Mouse (Mus musculus): ENCODE results near the gene Trim16. TPM values are rescaled to one million over a fixed set of nuclear protein-coding genes. Genes with fewer than 3 reads are reported as not detected.

The Trim16 gene
- 5.5 and 6.4 TPM in 2 replicates for total RNA-seq (2017)

DNA sequence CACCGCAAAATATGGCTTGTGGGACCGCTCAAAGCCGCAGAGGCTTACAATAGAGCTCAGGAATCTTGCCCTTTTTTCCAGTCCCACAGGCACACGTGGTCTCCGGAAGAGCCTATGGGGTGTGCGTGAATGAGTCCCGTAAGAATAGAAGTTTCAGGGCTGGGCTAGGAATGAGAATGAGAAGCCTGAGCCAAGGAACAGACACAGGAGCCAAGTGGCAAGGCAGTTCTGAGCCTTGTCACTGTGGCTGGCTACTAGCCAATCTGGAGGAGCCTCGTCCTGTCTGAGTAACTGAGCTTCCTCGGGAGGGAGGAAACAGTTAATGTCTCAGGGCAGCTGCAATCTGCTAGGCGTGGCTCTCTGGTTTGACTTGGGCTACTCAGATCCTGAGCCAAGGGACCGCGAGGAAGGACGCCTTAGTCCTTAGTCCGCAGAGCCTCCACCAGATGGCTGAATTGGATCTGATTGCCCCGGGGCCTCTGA, at the start of gene Trim16:
Gene Trim16 (plus strand): TSS at position 173 of the 483 bp plus-strand sequence.
- ATAC-seq (ENCODE audit: extremely low read depth, insufficient number of reproducible peaks, low FRiP score, poor library complexity, severe bottlenecking) = peak; percentile 52

DNA sequence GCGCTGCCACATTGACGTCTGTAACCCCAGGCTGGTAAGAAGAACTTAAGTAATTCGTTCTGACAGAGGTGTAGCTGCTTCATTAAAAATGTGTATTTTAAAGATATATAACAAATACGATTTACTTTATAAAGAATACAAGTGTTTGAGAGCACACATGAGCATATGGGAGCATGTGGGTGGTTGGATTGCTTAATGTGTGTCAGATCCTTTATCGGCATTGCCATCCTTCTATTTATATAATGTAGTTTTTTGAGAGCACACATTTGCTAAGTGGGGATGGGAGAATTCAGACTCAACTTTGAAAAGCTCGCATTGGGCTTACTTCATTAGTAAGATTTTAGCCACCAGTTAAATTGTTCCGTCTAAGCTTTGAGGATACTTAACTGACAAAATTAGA, 43.5 kb upstream of the Trim16 start:
- ATAC-seq (ENCODE audit: extremely low read depth, insufficient number of reproducible peaks, low FRiP score, poor library complexity, severe bottlenecking) = no peak

DNA sequence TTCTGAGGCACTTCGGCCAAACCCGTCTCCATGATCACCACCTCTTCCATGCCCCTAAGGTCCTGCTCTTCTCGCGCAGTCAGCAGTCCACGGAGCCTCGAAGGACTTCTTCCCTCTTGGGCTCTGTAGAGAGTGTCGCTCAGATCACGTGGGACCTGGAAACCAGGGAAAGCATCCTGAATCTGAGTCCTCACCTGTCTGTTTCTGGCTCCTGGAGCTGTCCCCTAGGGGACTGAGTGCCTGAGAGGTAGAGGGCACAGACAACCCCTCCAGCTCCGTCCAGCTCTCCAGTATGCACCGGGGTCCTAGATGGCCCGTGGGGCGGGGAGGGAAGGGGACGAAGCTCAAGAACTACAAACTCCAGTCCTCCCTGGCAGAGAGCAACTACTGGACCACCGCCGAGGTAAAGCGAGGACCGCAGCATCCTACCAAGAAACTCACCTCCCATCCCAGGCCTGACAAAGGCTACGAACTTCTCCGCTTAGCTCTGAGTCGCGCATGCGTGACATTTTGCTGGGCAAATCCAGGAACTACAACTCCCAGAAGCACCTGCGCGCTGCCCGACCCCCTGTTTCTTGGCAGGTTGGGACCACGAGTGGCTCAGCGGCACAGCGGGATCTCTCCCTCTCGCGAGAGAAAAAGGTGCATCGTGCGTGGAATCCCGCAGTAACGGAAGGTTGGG, 31.0 kb upstream of the Trim16 start, which contains the start of gene Zfp286:
Gene Zfp286 (minus strand): TSS at position 528 of the 682 bp plus-strand sequence.
- peak; percentile 67; the same call in 1 of the 2 replicates for ATAC-seq (ENCODE audit: extremely low read depth, insufficient number of reproducible peaks, low FRiP score, poor library complexity, severe bottlenecking)

DNA sequence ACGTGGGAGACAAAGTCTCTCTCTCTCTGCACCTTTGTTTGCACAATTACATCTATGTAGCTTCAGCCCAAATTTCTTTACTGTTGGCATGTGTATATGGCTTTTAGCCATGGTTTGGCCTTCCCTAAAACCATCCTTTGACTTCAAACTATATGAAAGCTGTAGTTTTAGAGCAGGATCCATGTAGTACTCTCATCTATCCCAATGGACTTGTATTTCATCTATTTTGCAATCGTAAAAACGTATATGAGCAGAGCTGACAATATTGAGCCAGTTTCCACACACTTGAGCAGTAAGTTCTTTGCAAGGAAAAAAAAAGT, 30.5 kb upstream of the Trim16 start:
- no peak for ATAC-seq (ENCODE audit: extremely low read depth, insufficient number of reproducible peaks, low FRiP score, poor library complexity, severe bottlenecking)

DNA sequence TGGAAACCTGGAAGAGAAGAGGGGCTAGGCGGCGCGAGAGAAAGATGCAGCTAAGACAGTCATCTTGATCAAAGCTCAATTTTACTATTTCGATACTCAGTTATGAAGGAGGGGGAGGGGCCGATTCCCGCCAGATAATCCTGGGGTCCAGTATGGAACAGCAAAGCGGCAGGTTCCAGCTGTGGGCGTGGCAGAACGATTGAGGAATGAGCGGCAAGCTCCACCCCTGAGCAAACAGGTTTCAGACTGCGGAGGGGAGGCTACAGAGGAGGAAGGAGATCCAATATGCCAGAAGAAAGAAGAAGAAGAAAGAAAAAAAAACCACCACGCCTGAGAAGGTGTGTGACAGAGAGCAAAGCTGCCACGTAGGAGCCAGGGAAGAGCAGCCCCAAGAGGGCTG, 15.9 kb upstream of the Trim16 start:
- no peak for ATAC-seq (ENCODE audit: extremely low read depth, insufficient number of reproducible peaks, low FRiP score, poor library complexity, severe bottlenecking)

DNA sequence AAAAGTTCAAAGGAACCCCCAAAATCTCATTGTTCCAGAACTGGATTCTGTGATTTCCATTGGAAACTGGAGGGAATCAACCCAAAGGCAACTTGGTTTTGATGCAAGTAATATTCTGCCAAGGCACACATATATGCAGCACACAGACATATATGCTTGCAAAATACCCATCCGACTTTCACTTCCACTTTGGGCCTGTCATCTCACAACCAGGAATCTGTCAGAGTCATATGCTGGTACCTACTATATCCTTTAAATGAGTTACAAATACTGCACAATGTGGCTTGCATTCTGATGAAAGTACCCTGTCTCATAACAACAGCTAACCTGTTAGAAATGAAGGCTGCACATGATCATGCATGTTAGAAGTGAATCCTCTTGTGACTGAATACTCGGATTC, 12.1 kb upstream of the Trim16 start:
- ATAC-seq (ENCODE audit: extremely low read depth, insufficient number of reproducible peaks, low FRiP score, poor library complexity, severe bottlenecking) = no peak

DNA sequence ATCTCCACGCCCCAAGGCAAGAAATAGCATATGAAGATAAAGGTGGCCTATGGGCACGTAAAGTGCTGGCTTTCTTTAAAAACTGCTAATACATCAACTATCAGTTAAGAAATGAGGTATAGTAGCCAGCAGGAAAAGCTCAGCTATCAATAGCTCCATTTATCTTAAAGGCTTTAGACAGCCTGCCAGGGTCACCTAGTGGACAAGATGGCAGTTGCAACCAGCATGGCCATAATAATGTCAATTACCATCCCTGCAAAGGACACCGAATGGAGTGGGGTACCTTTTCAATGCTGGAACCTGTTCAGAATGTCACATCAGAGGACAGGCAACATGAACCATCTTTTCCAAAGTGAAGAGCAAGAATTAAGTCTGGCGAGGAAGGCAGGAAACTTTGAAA, 10.8 kb upstream of the Trim16 start:
- ATAC-seq (ENCODE audit: extremely low read depth, insufficient number of reproducible peaks, low FRiP score, poor library complexity, severe bottlenecking) = no peak

DNA sequence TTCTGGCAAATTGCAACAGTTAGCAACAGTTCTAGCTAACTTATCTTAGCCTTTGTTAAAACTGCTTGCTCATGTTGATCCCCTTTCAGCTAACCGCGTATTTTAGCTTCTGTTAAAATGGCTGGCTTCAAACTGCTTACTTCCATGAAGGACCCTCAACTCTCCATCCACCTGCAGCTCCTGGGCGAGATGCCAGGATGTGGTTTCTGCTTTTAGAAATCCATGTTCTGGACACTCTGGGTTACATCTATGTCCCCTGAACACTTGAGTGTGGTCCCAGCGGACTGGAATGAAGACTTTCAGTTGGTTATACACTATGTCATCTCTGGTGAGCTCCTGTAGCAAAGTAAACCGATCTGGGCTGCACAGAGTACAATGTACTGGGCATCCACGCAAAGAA, 7.8 kb upstream of the Trim16 start:
- no peak for ATAC-seq (ENCODE audit: extremely low read depth, insufficient number of reproducible peaks, low FRiP score, poor library complexity, severe bottlenecking)

DNA sequence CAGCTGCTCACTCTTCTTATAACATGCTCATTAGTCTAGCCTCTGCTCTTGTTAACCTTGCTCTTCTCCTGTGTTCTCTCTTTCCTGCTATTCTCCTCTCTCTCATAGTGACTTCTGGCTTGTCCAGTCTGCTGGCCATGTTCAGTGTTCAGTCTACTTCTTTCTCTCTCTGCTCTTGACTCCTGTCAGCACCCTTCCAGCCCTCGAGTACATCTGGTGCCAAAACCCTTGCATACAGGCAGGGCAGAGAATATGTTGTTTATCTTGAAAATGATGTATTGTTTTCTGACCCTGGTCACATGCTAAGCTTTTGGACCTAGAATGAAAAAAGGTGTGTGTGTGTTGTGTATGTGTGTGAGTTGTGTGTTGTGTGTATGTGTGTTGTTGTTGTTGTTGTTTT, 6.5 kb upstream of the Trim16 start:
- ATAC-seq (ENCODE audit: extremely low read depth, insufficient number of reproducible peaks, low FRiP score, poor library complexity, severe bottlenecking) = no peak

DNA sequence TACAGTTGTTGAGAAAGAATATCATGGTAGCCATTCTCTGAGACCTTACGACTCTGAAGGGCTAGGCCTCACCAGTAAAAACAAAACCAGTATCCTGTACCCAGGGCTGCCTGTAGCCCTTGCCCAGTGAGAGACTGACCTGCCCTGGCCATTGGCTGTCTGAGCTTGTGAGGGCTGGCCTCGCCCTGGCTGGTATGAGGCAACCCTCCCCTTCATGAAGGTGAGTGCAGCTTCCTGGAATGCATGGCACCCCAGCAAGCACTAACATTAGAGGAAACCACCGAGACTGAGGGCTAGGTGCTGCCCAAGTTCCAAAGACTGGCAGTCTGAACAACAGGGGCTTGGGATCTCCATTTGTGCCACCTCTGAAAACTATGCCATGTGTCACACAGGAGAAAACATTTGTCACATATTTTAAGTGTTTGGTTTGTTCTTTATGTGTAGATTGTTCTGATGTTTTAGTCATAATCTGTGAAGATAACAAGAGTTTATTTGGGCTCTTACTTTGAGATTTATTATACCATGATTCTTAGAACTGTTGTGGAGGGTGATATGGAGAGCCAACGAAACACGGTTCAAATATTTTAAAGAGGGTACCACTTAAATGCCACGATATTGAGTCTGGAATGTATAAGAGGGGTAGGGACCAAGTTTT, 5.9 kb upstream of the Trim16 start:
- ATAC-seq (ENCODE audit: extremely low read depth, insufficient number of reproducible peaks, low FRiP score, poor library complexity, severe bottlenecking) = no peak

DNA sequence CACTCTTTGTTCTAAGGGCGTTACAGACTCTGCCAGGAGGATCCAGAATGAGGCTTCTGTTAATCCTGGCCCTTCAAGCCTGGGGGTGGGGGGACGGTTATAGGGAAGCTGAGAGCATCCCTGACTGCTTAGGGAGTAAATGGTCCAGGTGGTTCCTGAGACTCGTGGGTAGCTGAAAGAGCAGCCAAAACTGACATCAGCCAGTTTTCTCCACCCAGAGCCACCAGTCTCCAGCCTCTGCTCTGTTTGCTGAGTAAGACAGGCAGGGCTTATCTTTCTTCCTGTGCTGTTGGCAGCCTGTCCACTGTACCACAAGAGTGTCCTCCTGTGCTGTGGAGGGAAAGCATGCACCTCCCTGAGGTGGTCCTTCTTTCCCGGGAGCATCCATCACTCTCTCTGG, 5.4 kb upstream of the Trim16 start:
- no peak for ATAC-seq (ENCODE audit: extremely low read depth, insufficient number of reproducible peaks, low FRiP score, poor library complexity, severe bottlenecking)

DNA sequence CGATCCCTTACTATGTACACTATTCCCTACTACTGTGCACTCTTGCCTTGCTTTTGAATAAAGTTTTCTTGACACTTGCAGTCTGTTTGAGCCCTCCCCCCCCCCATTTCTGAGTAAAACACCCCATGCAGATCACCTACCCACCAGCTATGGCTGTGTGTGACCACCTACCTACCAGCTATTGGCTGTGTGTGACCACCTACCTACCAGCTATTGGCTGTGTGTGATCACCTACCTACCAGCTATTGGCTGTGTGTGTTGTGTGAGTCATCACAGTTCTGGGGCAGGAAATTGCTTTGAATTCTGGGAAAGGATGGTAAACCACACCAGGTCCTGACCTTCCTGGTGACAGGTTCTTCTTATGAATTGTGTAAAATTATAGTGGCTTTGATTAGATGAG, 4.6 kb upstream of the Trim16 start:
- ATAC-seq (ENCODE audit: extremely low read depth, insufficient number of reproducible peaks, low FRiP score, poor library complexity, severe bottlenecking) = no peak

DNA sequence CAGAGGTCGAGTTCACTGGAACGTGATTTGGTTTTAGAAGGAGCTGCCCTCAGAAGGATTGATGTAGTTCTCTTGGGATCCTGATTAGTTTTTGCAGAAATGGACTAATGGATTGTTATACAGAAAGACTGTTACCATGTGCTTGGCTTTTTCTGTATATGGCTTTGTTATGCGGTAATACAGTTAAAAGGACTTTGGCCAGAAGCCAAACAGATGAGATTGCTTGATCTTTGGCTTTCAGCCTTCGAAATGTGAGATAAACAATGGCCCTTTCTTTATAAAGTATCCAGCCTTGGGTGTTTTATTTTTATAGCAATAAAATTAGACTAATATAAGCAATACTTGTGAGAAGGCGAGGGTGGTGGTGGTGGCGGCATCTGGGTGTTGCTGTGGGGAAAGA, 3.4 kb upstream of the Trim16 start:
- ATAC-seq (ENCODE audit: extremely low read depth, insufficient number of reproducible peaks, low FRiP score, poor library complexity, severe bottlenecking) = no peak

DNA sequence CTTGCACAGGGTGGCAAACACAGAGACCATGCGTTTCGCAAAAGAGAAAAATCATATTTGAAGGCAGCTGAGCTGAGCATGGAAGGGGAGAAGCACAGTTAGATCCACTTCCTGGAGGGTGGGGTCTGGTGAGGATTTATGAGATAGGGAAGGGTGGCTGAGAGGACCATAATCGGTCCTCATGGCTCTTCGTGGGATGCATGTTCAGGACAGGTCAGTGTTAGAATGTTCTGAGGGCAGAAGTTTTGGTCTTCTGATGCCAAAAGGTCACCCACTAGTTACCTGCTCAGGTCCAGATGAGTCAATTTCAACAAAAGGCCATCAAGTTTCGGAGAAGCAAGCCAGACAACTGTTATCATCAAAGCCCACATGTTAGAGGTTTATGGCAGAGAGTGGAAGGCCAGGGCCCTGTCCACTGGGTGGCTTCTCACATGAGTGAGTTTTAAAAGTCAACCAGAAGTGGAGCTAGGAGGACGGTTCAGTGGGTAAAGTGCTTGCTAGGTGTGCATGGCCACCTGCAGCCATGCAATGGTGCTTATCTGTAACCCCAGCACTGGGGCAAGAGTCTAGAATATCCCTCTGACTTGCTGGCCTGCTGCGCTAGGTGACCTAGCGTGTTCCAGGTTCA, 858 bp upstream of the Trim16 start:
- no peak for ATAC-seq (ENCODE audit: extremely low read depth, insufficient number of reproducible peaks, low FRiP score, poor library complexity, severe bottlenecking)

DNA sequence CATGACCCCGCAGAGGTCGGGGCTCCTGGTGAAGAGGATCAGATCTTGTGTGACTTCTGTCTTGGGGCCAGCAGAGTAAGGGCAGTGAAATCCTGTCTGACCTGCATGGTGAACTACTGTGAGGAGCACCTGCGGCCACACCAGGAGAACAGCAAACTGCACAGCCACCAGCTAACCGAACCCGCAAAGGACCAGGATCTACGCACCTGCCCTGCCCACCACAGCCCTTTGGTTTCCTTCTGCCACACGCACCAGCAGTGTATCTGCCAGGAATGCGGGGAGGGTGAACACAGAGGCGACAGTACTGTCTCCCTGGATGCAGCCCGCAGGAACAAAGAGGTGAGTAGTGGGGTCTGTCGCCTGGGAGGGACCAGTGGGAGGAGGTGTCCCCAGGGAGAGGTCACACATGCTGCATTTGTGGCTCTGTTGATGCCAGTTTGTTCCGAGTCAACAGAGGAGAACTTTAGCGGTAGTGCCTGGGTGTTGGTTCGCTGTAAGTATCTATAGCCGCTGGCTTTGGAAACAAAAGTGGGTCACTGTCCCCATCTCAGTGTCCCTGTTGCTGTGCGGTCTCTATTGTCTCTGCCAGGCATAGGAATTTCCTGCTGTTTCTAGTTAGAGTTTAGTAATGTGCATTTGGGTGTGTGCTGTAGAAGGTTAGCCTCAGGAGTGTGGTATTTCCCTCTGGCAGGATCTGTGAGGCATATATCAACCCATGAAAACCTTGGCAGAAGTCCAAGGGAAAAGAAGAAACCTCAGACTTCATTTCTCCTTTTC, 818 bp downstream of the Trim16 start:
- ATAC-seq (ENCODE audit: extremely low read depth, insufficient number of reproducible peaks, low FRiP score, poor library complexity, severe bottlenecking) = peak; percentile 24; the same call in 1 of the 2 replicates

DNA sequence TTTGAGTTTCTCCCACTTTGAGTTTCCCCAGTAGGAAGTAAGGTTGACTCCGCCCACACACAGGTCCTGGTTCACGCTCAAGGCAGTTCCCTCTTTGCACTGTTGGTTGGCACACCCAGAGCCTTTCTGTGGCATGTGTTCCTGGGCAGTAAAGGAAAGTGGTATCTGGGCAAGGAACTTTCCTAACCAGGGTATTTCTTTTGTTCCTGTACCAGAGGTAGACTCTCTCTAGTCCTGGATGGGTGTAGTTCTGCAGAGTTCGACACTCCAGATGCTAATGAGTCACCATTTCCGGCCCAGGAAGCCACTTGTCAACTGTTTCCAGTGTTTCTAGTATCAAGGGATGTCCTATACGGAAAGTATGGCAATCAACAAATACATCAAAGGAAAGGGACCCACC, 1.9 kb downstream of the Trim16 start:
- peak; percentile 33; the same call in 1 of the 2 replicates for ATAC-seq (ENCODE audit: extremely low read depth, insufficient number of reproducible peaks, low FRiP score, poor library complexity, severe bottlenecking)

DNA sequence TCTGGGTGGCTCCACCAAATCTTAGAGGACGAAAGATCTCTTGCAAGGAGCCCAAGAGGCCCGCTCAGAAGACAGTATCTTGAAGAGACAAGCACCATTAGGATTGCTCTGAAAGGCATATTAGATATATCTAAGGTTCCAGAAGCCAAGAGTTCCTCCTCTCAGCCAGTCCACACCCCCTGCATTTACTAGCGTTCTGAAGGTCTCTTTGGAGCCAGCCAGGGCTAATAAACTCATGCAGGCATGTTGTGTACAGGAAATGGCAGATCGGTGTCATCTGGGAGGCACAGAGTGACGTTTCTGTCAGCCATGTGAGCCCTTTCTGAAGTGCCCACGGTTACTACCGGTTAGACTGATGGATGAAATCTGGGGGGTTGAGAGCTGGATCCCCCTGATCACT, 4.2 kb downstream of the Trim16 start:
- ATAC-seq (ENCODE audit: extremely low read depth, insufficient number of reproducible peaks, low FRiP score, poor library complexity, severe bottlenecking) = no peak

DNA sequence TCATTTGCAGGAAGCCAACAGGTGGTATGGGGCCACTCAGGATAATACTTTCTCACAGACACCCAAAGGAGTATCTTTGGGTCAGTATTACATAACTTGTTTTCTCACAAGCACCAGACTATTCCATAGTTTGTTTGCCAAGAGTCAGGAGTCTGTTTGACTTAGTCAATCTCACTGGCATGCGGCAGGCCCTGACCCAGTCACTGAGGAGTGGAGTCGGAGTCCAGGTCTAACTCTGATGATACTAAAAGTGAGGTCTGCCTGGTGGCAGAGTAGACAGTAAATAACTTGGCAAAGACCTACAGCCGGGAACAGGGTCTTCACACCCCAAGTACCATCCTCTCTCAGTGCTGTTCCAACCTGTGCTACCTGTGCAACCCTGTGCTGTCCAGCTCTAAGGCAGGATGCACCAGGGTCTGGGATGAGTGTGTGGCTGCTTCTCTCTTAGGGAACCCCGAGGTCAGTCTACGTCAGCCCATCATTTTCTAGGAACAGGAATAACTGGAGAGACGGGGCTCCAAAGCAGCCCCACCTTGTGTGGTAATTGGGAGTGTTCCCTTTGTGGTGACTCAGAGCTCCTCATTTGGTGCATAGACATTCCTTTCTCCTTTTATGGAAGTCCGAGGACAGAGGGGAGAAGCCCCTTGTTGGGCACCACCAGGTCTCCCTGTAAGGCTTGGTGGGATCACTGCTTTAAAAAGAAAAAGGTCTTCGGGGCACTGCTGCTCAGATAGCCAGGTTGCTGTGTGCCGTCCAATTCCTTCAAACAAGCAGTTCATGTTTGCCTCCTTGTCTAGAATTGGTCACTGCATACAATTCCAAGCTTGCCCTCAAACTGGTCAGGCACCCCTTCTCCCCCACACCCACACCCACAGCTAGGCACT, 5.4 kb downstream of the Trim16 start:
- ATAC-seq (ENCODE audit: extremely low read depth, insufficient number of reproducible peaks, low FRiP score, poor library complexity, severe bottlenecking) = no peak

Data from neutrophil, adult 5-6 weeks (primary cell).